Mouse (Mus musculus) layer of hippocampus, adult 11-12 months (tissue): Measurements from ENCODE around the gene 4933405L10Rik.

Experiments used
- DNase-seq: peaks from one replicate; pipeline ENCODE4 v3.0.0; 2022; ENCODE audit warnings: low spot score

4933405L10Rik gene

GRCm38 (mm10) chr8:105700966-105701824 is 6.3 kb upstream of the 4933405L10Rik start, which contains the start of the genes Acd and Pard6a:
Acd (minus strand) TSS chr8:105701102.
Pard6a (plus strand) TSS chr8:105701148.
- DNase-seq: peak; percentile 97

- DNase-seq: no peak
Measured at GRCm38 (mm10) chr8:105702001-105702401, 5.5 kb upstream of the 4933405L10Rik start.

GRCm38 (mm10) chr8:105702731-105703415 is 4.6 kb upstream of the 4933405L10Rik start:
- peak; percentile 33 for DNase-seq

- no peak for DNase-seq
Measured at GRCm38 (mm10) chr8:105704146-105704812, 3.2 kb upstream of the 4933405L10Rik start.

DNA sequence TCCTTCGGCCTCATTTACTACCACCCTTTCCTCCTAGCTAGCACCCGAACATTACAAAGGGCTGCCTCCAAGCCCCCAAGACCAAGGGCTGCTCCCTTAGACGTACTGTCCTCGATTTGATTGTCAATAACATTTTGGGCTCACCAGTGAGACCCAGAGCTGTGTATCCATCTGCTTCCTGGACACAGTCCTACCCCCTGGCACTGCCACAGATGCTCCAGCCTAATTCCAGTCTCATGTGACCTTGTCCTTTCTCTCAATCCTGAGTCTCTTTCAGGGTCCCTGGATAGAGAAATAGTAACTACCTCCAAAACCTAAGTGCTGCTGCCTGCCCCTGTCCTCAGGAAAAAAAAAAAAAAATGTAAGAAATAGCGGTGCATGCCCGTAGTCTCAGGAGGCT is 2.5 kb upstream of the 4933405L10Rik start:
- no peak for DNase-seq

GRCm38 (mm10) chr8:105706426-105706825 is 1.0 kb upstream of the 4933405L10Rik start:
- no peak for DNase-seq

DNA sequence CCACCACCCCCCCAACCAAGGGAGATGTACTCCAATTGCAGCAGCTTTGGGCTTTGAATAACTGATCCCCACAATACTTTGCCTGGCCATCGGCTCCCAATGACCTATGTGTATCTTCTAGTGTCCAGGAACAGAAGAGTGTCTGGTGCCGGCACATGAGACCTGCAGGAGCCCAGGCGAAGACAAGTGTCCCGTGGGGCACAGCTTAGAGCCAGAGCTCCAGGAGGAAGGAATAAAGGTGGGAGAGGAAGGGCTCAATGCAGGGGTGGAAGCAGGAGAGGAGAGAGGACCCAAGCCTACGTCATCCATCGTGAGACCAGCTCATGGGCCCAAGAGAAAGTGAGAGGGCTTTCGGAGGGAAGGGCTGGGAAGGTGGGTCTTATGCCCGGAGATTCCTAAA is 1.2 kb downstream of the 4933405L10Rik start:
- no peak for DNase-seq

- DNase-seq: no peak
Measured at GRCm38 (mm10) chr8:105709317-105709716, 1.9 kb downstream of the 4933405L10Rik start.

GRCm38 (mm10) chr8:105712286-105712685 is 4.8 kb downstream of the 4933405L10Rik start:
- DNase-seq: no peak

- peak; percentile 89 for DNase-seq
Measured at GRCm38 (mm10) chr8:105714139-105714538, 6.7 kb downstream of the 4933405L10Rik start.

DNA sequence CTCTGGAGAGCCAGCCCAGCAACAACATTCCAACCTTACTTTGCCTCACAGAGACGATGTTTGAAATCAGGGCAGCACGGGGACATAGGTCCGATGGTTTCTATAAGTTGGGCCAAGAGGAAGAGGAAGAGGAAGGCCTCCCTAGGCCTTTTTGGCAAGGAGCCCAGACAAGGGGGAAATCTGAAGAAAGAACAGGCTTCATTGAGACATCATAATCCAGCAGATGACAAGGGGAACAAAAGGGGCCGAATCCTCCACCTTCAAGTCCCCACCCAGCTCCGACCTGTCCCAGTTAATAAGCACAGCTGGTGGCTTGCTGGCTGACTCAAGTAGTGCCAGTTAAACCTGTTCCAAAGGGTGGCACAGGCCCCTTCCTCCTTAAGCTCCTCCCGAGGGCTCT is 7.6 kb downstream of the 4933405L10Rik start:
- DNase-seq: no peak

GRCm38 (mm10) chr8:105716302-105716945 is 9.0 kb downstream of the 4933405L10Rik start:
- no peak for DNase-seq

DNA sequence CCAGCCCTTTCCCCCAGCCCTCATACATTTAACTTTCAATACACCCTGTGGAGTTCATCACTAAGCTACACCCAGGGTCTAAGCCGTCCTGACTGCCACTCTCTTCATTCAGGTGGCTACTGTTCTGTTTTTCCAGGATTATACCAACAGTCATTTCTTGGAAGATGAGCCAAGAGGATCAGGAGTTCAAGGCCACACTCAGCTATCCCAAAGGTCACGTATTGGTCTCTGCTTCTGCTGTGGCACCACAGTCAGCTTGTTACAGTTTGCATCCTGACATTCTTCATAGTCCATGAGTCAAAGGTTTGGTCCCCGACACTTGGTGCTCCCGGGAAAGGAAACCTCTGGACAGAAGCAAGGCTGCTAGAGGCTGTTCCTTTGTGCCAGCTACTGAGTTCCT is 12.2 kb downstream of the 4933405L10Rik start:
- no peak for DNase-seq

- DNase-seq: no peak
Measured at GRCm38 (mm10) chr8:105722861-105723260, 15.4 kb downstream of the 4933405L10Rik start.

GRCm38 (mm10) chr8:105725726-105726125 is 18.3 kb downstream of the 4933405L10Rik start:
- DNase-seq: no peak

GRCm38 (mm10) chr8:105727397-105728124 is 20.1 kb downstream of the 4933405L10Rik start:
- DNase-seq: no peak

DNA sequence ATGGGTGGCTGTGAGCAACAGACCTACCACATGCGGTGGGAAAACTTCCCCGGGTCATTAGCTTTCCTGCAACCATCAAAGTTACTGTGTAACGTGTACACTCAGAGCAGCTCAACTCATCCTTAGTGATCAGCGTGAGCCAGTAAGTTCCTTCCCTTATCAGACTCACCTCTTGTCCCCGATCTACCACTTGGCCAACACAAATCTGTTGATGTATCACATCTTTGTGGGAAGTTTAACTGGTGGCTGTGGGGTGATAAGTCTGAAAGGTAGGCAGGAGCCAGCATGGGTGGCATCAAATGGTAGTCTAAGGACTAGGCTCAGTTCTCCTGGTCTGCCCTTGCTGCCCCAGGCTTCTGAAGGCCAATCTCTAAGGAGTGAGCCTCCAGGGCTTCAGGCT is 24.7 kb downstream of the 4933405L10Rik start:
- no peak for DNase-seq

GRCm38 (mm10) chr8:105739216-105739615 is 31.8 kb downstream of the 4933405L10Rik start:
- no peak for DNase-seq

- no peak for DNase-seq
Measured at GRCm38 (mm10) chr8:105743301-105743700, 35.8 kb downstream of the 4933405L10Rik start.

DNA sequence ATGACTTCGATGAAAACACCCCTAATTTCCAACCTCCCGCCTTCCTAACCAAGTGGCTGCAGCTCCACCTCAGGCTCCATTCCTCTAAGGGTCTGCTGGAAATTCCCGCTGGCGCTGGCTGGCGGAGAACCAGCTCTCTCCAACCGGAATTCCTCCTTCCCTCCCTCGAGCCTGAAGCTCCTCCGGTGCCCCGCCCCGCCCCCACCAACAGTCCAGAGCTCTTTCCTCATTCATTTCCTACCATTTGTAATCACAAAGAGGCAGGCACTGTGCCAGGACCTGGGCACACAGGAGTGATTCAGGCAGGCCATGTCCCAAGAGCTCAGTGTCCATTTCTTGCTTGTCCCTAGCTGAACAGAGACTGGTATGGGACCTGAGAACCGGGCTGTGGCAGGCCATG is 43.2 kb downstream of the 4933405L10Rik start:
- DNase-seq: peak; percentile 51

DNA sequence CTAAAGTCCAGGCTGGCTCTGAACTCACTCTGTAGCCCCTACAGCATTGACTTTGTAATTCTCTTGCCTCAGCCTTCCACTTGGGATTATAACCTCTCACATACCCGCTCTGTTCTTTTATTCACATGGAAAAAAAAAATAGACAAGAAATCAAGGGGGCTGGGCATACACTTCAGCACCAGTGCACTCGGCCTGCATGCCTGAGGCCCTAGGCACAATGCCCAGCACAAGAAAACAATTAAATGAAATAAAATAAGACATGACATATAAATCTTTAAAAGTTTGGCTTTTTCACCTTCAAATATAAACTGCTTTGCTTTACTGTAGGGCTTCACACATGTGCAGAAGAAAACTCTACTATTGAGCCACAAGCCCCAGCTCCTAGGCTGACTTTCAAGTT is 46.5 kb downstream of the 4933405L10Rik start:
- no peak for DNase-seq
